Mouse (Mus musculus): Measurements from ENCODE around the gene Cep290. TPM values are rescaled to one million over a fixed set of nuclear protein-coding genes. Genes with fewer than 3 reads are reported as not detected.
"Not testable (repeated sequence)": the region's sequence is repeated elsewhere in the genome, so short reads cannot be mapped to it uniquely, and the experiment has no call there.

The Cep290 gene
- polyA plus RNA-seq, 1 experiment from 2014 or later, result 5.3 TPM

DNA sequence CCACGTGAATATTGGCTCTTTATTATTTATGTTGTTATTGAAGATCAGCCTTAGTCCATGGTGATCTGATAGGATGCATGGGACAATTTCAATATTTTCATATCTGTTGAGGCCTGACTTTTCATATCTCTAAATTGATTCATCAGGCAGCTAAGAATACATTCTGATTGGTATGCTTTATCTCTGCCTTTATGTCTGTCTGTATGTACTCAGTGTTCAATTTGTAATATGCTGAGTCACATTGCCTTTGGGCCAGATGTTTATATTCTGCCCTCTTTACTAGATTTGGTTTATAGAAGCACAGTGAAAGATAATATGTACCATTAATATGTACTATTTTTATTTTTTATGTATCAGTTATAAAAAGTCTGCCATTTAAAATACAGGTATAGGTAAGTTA is 20.8 kb downstream of the Cep290 start:
- H3K36me3 ChIP-seq (ENCODE audit: control insufficient read depth, insufficient read depth, low read length), result peaks cover 17% of the 10 kb centered on the region; the same call in 1 of the 2 replicates
- no peaks in the 10 kb centered on the region for H3K4me1 ChIP-seq (replicated peaks; ENCODE audit: control insufficient read depth, insufficient read depth, low read length)
- DNase-seq (ENCODE audit: low spot score) (no peak), ATAC-seq (replicated peaks; ENCODE audit: low FRiP score, low TSS enrichment, low read depth) (no peak)
- no peaks in the 10 kb centered on the region for H3K27me3 ChIP-seq (replicated peaks; ENCODE audit: control insufficient read depth, insufficient read depth, low read length)
- WGBS, result 91% methylated on average over 1 of the region's 1 CpGs
- H3K4me3 ChIP-seq (ENCODE audit: low read depth, low read length), result no peak overlapping the region
- H3K9ac ChIP-seq (ENCODE audit: low read length), result no peak overlapping the region
- H3K4me2 ChIP-seq (ENCODE audit: low read length), result no peak overlapping the region
- no peak overlapping the region for H3K27ac ChIP-seq (ENCODE audit: low read depth)
- H3K9me3 ChIP-seq (ENCODE audit: control insufficient read depth, low read length), result no peaks in the 10 kb centered on the region

DNA sequence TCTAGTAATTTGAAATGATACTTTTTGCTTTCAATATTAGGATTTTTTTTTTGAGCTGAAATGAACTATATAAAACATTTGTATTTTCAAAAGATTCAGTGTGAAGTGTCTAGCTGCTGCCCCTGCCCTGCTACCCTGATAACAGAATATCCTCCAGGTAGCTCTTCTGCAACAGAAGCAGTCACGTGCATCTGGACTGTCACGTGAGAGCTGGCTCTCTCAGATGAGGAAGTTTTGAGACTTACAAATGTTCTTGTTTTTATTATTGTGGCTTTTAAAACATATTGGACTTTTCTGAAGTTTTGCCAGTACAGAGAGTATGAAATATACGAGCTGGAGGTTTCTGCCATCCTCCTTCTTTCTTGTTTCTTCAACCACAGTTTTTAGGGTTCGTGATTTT is 34.3 kb downstream of the Cep290 start:
- no peak overlapping the region for H3K9ac ChIP-seq (ENCODE audit: low read length)
- no peak overlapping the region for H3K4me2 ChIP-seq (ENCODE audit: low read length)
- no peaks in the 10 kb centered on the region for H3K27me3 ChIP-seq (replicated peaks; ENCODE audit: control insufficient read depth, insufficient read depth, low read length)
- H3K4me3 ChIP-seq (ENCODE audit: low read depth, low read length), result no peak overlapping the region
- no peak overlapping the region for H3K27ac ChIP-seq (ENCODE audit: low read depth)
- no peaks in the 10 kb centered on the region for H3K9me3 ChIP-seq (ENCODE audit: control insufficient read depth, low read length)
- no peaks in the 10 kb centered on the region for H3K4me1 ChIP-seq (replicated peaks; ENCODE audit: control insufficient read depth, insufficient read depth, low read length)
- H3K36me3 ChIP-seq (ENCODE audit: control insufficient read depth, insufficient read depth, low read length), result peaks cover 14% of the 10 kb centered on the region; the same call in 1 of the 2 replicates
- no peak for DNase-seq (ENCODE audit: low spot score)
- ATAC-seq (replicated peaks; ENCODE audit: low FRiP score, low TSS enrichment, low read depth), result no peak
- 75% methylated on average over 4 of the region's 4 CpGs for WGBS

DNA sequence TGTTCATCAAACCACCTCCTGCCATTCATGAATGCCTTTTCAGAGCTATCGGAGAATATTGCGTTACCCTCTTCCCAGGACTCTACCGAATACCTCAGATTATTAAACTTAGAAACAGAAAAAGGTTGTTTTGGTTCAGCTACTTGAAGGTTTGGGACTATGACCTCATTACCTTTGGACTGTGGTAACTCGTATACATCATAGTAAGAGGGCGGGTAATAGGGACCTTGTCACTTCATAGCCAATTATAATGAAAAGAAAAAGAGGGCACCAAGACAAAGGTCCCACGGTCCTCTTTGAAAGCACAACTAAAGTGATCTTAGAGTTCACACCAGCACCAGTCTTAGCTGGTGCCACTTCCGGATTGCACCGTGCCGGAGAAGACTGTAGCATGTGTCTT is 35.0 kb downstream of the Cep290 start:
- WGBS, result 97% methylated on average over 9 of the region's 9 CpGs
- Histone ChIP-seq H3K9me3 (ENCODE audit: control insufficient read depth, low read length) (no peaks in the 10 kb centered on the region), H3K4me3 (ENCODE audit: low read depth, low read length) (no peak overlapping the region), H3K4me1 (replicated peaks; ENCODE audit: control insufficient read depth, insufficient read depth, low read length) (no peaks in the 10 kb centered on the region), H3K4me2 (ENCODE audit: low read length) (no peak overlapping the region), H3K9ac (ENCODE audit: low read length) (no peak overlapping the region), H3K27me3 (replicated peaks; ENCODE audit: control insufficient read depth, insufficient read depth, low read length) (no peaks in the 10 kb centered on the region), H3K36me3 (ENCODE audit: control insufficient read depth, insufficient read depth, low read length) (peaks cover 14% of the 10 kb centered on the region; the same call in 1 of the 2 replicates), H3K27ac (ENCODE audit: low read depth) (no peak overlapping the region)
- ATAC-seq (replicated peaks; ENCODE audit: low FRiP score, low TSS enrichment, low read depth) (no peak), DNase-seq (ENCODE audit: low spot score) (no peak)

- 89% methylated on average over 9 of the region's 9 CpGs for WGBS
- H3K9me3 ChIP-seq (ENCODE audit: control insufficient read depth, low read length), result no peaks in the 10 kb centered on the region
- no peak overlapping the region for H3K4me2 ChIP-seq (ENCODE audit: low read length)
- H3K36me3 ChIP-seq (ENCODE audit: control insufficient read depth, insufficient read depth, low read length), result 0 out of 2 replicates have a peak, but pooled peaks cover 6% of the 10 kb centered on the region
- DNase-seq (ENCODE audit: low spot score) (no peak), ATAC-seq (replicated peaks; ENCODE audit: low FRiP score, low TSS enrichment, low read depth) (no peak)
- H3K9ac ChIP-seq (ENCODE audit: low read length), result no peak overlapping the region
- no peaks in the 10 kb centered on the region for H3K27me3 ChIP-seq (replicated peaks; ENCODE audit: control insufficient read depth, insufficient read depth, low read length)
- no peak overlapping the region for H3K27ac ChIP-seq (ENCODE audit: low read depth)
- H3K4me1 ChIP-seq (replicated peaks; ENCODE audit: control insufficient read depth, insufficient read depth, low read length), result no peaks in the 10 kb centered on the region
- no peak overlapping the region for H3K4me3 ChIP-seq (ENCODE audit: low read depth, low read length)
Observed at GRCm38 (mm10) chr10:100524499-100525390, 37.4 kb downstream of the Cep290 start.

- 83% methylated on average over 3 of the region's 3 CpGs for WGBS
Observed at GRCm38 (mm10) chr10:100556566-100557175, 69.3 kb downstream of the Cep290 start.

GRCm38 (mm10) chr10:100560194-100560883 is 73.0 kb downstream of the Cep290 start:
- H3K9ac ChIP-seq (ENCODE audit: low read length); ATAC-seq (replicated peaks; ENCODE audit: low FRiP score, low TSS enrichment, low read depth); H3K27me3 ChIP-seq (replicated peaks; ENCODE audit: control insufficient read depth, insufficient read depth, low read length); H3K27ac ChIP-seq (ENCODE audit: low read depth); H3K9me3 ChIP-seq (ENCODE audit: control insufficient read depth, low read length); H3K4me2 ChIP-seq (ENCODE audit: low read length); H3K4me1 ChIP-seq (replicated peaks; ENCODE audit: control insufficient read depth, insufficient read depth, low read length); DNase-seq (ENCODE audit: low spot score); H3K4me3 ChIP-seq (ENCODE audit: low read depth, low read length): not testable (repeated sequence)
- H3K36me3 ChIP-seq (ENCODE audit: control insufficient read depth, insufficient read depth, low read length), result peaks cover 15% of the 10 kb centered on the region; the same call in 1 of the 2 replicates
- 83% methylated on average over 3 of the region's 3 CpGs for WGBS

More at GRCm38 (mm10) chr10:100556566-100557175, 69.3 kb downstream of the Cep290 start:
- Histone ChIP-seq H3K9me3 (ENCODE audit: control insufficient read depth, low read length) (no peaks in the 10 kb centered on the region), H3K27me3 (replicated peaks; ENCODE audit: control insufficient read depth, insufficient read depth, low read length) (no peaks in the 10 kb centered on the region), H3K4me3 (ENCODE audit: low read depth, low read length) (no peak overlapping the region), H3K4me2 (ENCODE audit: low read length) (no peak overlapping the region), H3K36me3 (ENCODE audit: control insufficient read depth, insufficient read depth, low read length) (peaks cover 7% of the 10 kb centered on the region; the same call in 1 of the 2 replicates), H3K27ac (ENCODE audit: low read depth) (no peak overlapping the region), H3K9ac (ENCODE audit: low read length) (no peak overlapping the region), H3K4me1 (replicated peaks; ENCODE audit: control insufficient read depth, insufficient read depth, low read length) (no peaks in the 10 kb centered on the region)
- DNase-seq (ENCODE audit: low spot score) (no peak), ATAC-seq (replicated peaks; ENCODE audit: low FRiP score, low TSS enrichment, low read depth) (no peak)

DNA sequence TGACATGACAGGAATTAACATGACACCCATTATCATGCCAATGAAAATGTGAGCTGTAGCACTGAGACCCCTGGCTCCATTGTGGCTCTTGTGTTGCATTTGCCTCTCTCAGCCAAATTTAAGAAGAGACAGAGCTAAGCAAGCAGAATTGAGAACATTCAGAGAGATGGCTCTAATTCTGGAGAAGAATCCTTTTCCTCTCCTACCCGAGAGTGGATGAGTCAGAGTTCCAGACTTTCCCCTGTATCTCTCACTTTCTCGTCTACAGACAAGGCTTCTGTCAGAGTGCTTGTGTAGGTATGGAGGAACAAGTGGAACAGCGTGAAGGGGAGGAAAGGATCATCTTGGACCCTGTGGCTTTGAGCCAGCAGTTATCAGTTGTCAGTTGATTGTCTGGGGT is 76.8 kb downstream of the Cep290 start:
- Histone ChIP-seq H3K4me2 (ENCODE audit: low read length) (no peak overlapping the region), H3K4me1 (replicated peaks; ENCODE audit: control insufficient read depth, insufficient read depth, low read length) (no peaks in the 10 kb centered on the region), H3K27ac (ENCODE audit: low read depth) (no peak overlapping the region), H3K27me3 (replicated peaks; ENCODE audit: control insufficient read depth, insufficient read depth, low read length) (no peaks in the 10 kb centered on the region), H3K4me3 (ENCODE audit: low read depth, low read length) (no peak overlapping the region), H3K9me3 (ENCODE audit: control insufficient read depth, low read length) (no peaks in the 10 kb centered on the region), H3K36me3 (ENCODE audit: control insufficient read depth, insufficient read depth, low read length) (peaks cover 18% of the 10 kb centered on the region; the same call in 1 of the 2 replicates), H3K9ac (ENCODE audit: low read length) (no peak overlapping the region)
- DNase-seq (ENCODE audit: low spot score) (no peak), ATAC-seq (replicated peaks; ENCODE audit: low FRiP score, low TSS enrichment, low read depth) (no peak)
- 89% methylated on average over 3 of the region's 3 CpGs for WGBS

DNA sequence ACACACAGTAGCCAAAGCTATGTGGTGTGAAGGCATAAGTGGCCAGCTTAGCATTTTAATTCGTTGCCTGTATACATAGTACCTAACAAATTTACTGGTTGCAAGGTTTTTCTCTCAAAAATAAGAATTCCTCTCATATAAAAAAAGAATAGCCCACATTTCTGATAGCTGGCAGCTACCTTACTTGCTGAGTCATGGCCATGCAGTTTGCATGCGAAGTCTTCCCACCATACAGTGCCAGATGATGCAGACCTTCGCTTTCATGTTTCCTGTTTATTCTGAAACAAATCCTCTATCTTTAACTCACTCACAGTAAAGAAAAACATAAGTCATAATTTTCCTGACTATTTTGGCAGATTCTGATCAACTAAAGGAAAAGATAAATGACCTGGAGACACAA is 84.3 kb downstream of the Cep290 start:
- 87% methylated on average over 3 of the region's 3 CpGs for WGBS
- H3K9ac ChIP-seq (ENCODE audit: low read length), result no peak overlapping the region
- ATAC-seq (replicated peaks; ENCODE audit: low FRiP score, low TSS enrichment, low read depth), result no peak

More for the DNA sequence above, 84.3 kb downstream of the Cep290 start:
- no peaks in the 10 kb centered on the region for H3K9me3 ChIP-seq (ENCODE audit: control insufficient read depth, low read length)
- H3K36me3 ChIP-seq (ENCODE audit: control insufficient read depth, insufficient read depth, low read length), result peaks cover 33% of the 10 kb centered on the region
- H3K27me3 ChIP-seq (replicated peaks; ENCODE audit: control insufficient read depth, insufficient read depth, low read length), result no peaks in the 10 kb centered on the region
- no peak overlapping the region for H3K4me3 ChIP-seq (ENCODE audit: low read depth, low read length)
- no peak overlapping the region for H3K4me2 ChIP-seq (ENCODE audit: low read length)
- no peak for DNase-seq (ENCODE audit: low spot score)
- H3K27ac ChIP-seq (ENCODE audit: low read depth), result no peak overlapping the region
- H3K4me1 ChIP-seq (replicated peaks; ENCODE audit: control insufficient read depth, insufficient read depth, low read length), result no peaks in the 10 kb centered on the region

Data from intestine, embryonic 14.5 days (tissue).